Mouse (Mus musculus): ENCODE measurements around the gene Ahnak2.

GRCm38 (mm10) chr12:112808212-112808586 is 5.7 kb upstream of the Ahnak2 start:
- TF ChIP-seq POLR2A (IDR thresholded peaks at IDR 0.05; ENCODE audit: borderline replicate concordance, control insufficient read depth, low read depth, low read length) (no peak), CTCF (IDR thresholded peaks at IDR 0.05; ENCODE audit: control insufficient read depth, insufficient read depth, low read length) (no peak)
